Mouse (Mus musculus) heart, adult 2 months (tissue): ENCODE results near the gene Tmem82. TPM values are rescaled to one million over a fixed set of nuclear protein-coding genes. Genes with fewer than 3 reads are reported as not detected.
A peak's percentile ranks its signal among the peaks of the same experiment; 100 is the strongest.

Source experiments
- DNase-seq, 2 experiments: peaks; one replicate each; pipeline ENCODE4 v3.0.0; 2021
- H3K27ac ChIP-seq: fragments of 200-600 bp; 2 replicates; pipeline ENCODE4 v1.8.1; 2022
- H3K27me3 ChIP-seq: fragments of 200-500 bp; 2 replicates; pipeline ENCODE4 v1.6.1; 2012; ENCODE audit warnings: mild to moderate bottlenecking, low read length, inconsistent platforms, mixed read lengths; ENCODE audit not compliant: control insufficient read depth, insufficient read depth
- H3K36me3 ChIP-seq: fragments of 200-500 bp; 2 replicates; pipeline ENCODE4 v1.6.1; 2012; ENCODE audit warnings: low read length, inconsistent platforms; ENCODE audit not compliant: control insufficient read depth, insufficient read depth
- H3K4me1 ChIP-seq: fragments of 200-500 bp; 2 replicates; pipeline ENCODE4 v1.6.1; 2011; ENCODE audit warnings: low read length; ENCODE audit not compliant: control insufficient read depth, insufficient read depth
- H3K4me3 ChIP-seq: fragments of 200-600 bp; 2 replicates; pipeline ENCODE4 v1.8.1; 2022
- H3K79me2 ChIP-seq: fragments of 200-500 bp; replicated peaks from 2 replicates; pipeline ENCODE4 v1.6.1; 2012; ENCODE audit warnings: mild to moderate bottlenecking, inconsistent platforms, low read length, moderate library complexity, mixed read lengths; ENCODE audit not compliant: control insufficient read depth, insufficient read depth
- H3K9ac ChIP-seq: fragments of 200-500 bp; 2 replicates; pipeline ENCODE4 v1.6.1; 2012; ENCODE audit warnings: low read depth, mild to moderate bottlenecking, control low read depth, inconsistent platforms, low read length, mixed read lengths
- CTCF ChIP-seq: fragments of 200-600 bp; IDR thresholded peaks from 2 replicates; pipeline ENCODE4 v1.8.1; 2022; ENCODE audit warnings: antibody characterized with exemption, mild to moderate bottlenecking, moderate library complexity
- EP300 ChIP-seq: fragments of 200-500 bp; IDR thresholded peaks from 2 replicates; pipeline ENCODE4 v1.6.1; 2011; ENCODE audit warnings: low read depth, low read length, control low read depth; ENCODE audit not compliant: insufficient read depth
- POLR2A ChIP-seq: fragments of 200-500 bp; IDR thresholded peaks from 2 replicates; pipeline ENCODE4 v1.6.1; 2011; ENCODE audit warnings: mild to moderate bottlenecking, low read depth, low read length, control low read depth; ENCODE audit not compliant: insufficient read depth
- WGBS: fragments of 180-500 bp; shearing (Covaris S2); methylation state at CpG from one replicate; pipeline ENCODE4 v1.1.7; 2018; 5-methylcytosine and 5-hydroxymethylcytosine counted together
- intact Hi-C: fragments of 180-260 bp; cut with DNase I; formaldehyde crosslinking; loops from one replicate; pipeline ENCODE4 v1.15.1; 2025
- polyA plus RNA-seq: library from polyadenylated mRNA; depleted of rRNA; stranded (reverse); fragments of >200 nt; gene quantifications from 2 replicates; pipeline ENCODE4 v1.2.3, GENCODE M21; 2012
- total RNA-seq, 2 experiments: library from RNA; stranded (reverse); gene quantifications; 2 replicates each; pipeline ENCODE4 v1.2.3; 2021

Gene Tmem82
- total and polyA plus RNA-seq, 3 experiments = 16.5 to 36.6 (median 20.2) TPM

- Histone ChIP-seq H3K36me3 (no peaks in the 10 kb centered on the region), H3K79me2 (no peaks in the 10 kb centered on the region), H3K9ac (peak overlapping the region; percentile 35), H3K4me1 (peaks cover 3% of the 10 kb centered on the region), H3K4me3 (peak overlapping the region; percentile 55), H3K27me3 (no peaks in the 10 kb centered on the region), H3K27ac (peak overlapping the region; percentile 93)
- intact Hi-C loops = no loop called here
- WGBS = 66% methylated on average over 8 of the region's 8 CpGs
- DNase-seq = peak in 1 of 2 experiments; percentile 39
- TF ChIP-seq POLR2A (no peak), CTCF (no peak), EP300 (no peak)
These were observed 3.7 kb upstream of the Tmem82 start for GRCm38 (mm10) chr4:141622091-141622490.

GRCm38 (mm10) chr4:141621297-141621696 lies 2.9 kb upstream of the Tmem82 start:
- Histone ChIP-seq H3K27ac (no peak overlapping the region), H3K4me1 (peaks cover 3% of the 10 kb centered on the region), H3K27me3 (no peaks in the 10 kb centered on the region), H3K4me3 (no peak overlapping the region), H3K9ac (no peak overlapping the region), H3K79me2 (no peaks in the 10 kb centered on the region), H3K36me3 (no peaks in the 10 kb centered on the region)
- intact Hi-C loops = no loop called here
- 61% methylated on average over 8 of the region's 8 CpGs for WGBS
- TF ChIP-seq POLR2A (no peak), EP300 (no peak)
- DNase-seq = peak in 1 of 2 experiments; percentile 17

GRCm38 (mm10) chr4:141619299-141619883 lies 958 bp upstream of the Tmem82 start:
- no peak for DNase-seq
- intact Hi-C loops = loop anchor here (2.0 to 5.0 kb wide), 2 partner anchors 21 to 103 kb away; partner anchors contain the start of gene Ddi2
- Histone ChIP-seq H3K9ac (no peak overlapping the region), H3K27ac (no peak overlapping the region), H3K36me3 (no peaks in the 10 kb centered on the region), H3K27me3 (no peaks in the 10 kb centered on the region), H3K4me3 (no peak overlapping the region), H3K4me1 (peaks cover 3% of the 10 kb centered on the region), H3K79me2 (no peaks in the 10 kb centered on the region)
- TF ChIP-seq POLR2A (no peak), EP300 (no peak), CTCF (no peak)
- WGBS = 75% methylated on average over 9 of the region's 9 CpGs

- Histone ChIP-seq H3K9ac (peak overlapping the region; percentile 33), H3K4me3 (no peak overlapping the region), H3K27ac (peak overlapping the region; percentile 28), H3K4me1 (peaks cover 2% of the 10 kb centered on the region), H3K27me3 (no peaks in the 10 kb centered on the region), H3K36me3 (no peaks in the 10 kb centered on the region), H3K79me2 (no peaks in the 10 kb centered on the region)
- 15% methylated on average over 22 of the region's 22 CpGs for WGBS
- TF ChIP-seq EP300 (no peak), CTCF (no peak), POLR2A (no peak)
- DNase-seq = peak; percentile 31 to 51
- intact Hi-C loops = loop anchor here (1.0 to 5.0 kb wide), 3 partner anchors 19 to 235 kb away; partner anchors contain the start of gene Ddi2
These were observed 419 bp downstream of the Tmem82 start for GRCm38 (mm10) chr4:141617863-141618564.

- 18% methylated on average over 20 of the region's 20 CpGs for WGBS
- H3K9ac ChIP-seq = peak overlapping the region; percentile 33
These were observed 1.1 kb downstream of the Tmem82 start for GRCm38 (mm10) chr4:141617299-141617698.

GRCm38 (mm10) chr4:141616811-141617210 lies 1.6 kb downstream of the Tmem82 start:
- no peaks in the 10 kb centered on the region for H3K36me3 ChIP-seq
- no peak overlapping the region for H3K27ac ChIP-seq
- intact Hi-C loops = loop anchor here (5.0 kb wide), 1 partner anchor 105 kb away; the partner anchor contains the start of gene Ddi2
- H3K27me3 ChIP-seq = no peaks in the 10 kb centered on the region
- H3K79me2 ChIP-seq = no peaks in the 10 kb centered on the region
- WGBS = 84% methylated on average over 6 of the region's 6 CpGs
- TF ChIP-seq CTCF (no peak), EP300 (no peak), POLR2A (no peak)
- H3K4me1 ChIP-seq = peaks cover 2% of the 10 kb centered on the region
- no peak overlapping the region for H3K4me3 ChIP-seq
- H3K9ac ChIP-seq = no peak overlapping the region
- no peak for DNase-seq

More at GRCm38 (mm10) chr4:141617299-141617698, 1.1 kb downstream of the Tmem82 start:
- H3K36me3 ChIP-seq = no peaks in the 10 kb centered on the region
- H3K79me2 ChIP-seq = no peaks in the 10 kb centered on the region
- no peaks in the 10 kb centered on the region for H3K27me3 ChIP-seq
- intact Hi-C loops = loop anchor here (5.0 kb wide), 1 partner anchor 105 kb away; the partner anchor contains the start of gene Ddi2
- TF ChIP-seq CTCF = peak; percentile 70
- 0 out of 2 replicates have a peak, but pooled peaks have one; percentile 35 for TF ChIP-seq EP300
- no peak for TF ChIP-seq POLR2A
- H3K4me1 ChIP-seq = peaks cover 2% of the 10 kb centered on the region
- no peak overlapping the region for H3K27ac ChIP-seq
- peak; percentile 75 to 80 for DNase-seq
- no peak overlapping the region for H3K4me3 ChIP-seq
